Mouse (Mus musculus) erythroblast, adult 5-6 weeks (primary cell): ENCODE measurements around the gene Abcc10. TPM values are rescaled to one million over a fixed set of nuclear protein-coding genes. Genes with fewer than 3 reads are reported as not detected.

Experiments
- ATAC-seq: replicated peaks from 2 replicates; pipeline ENCODE4 v1.8.0; 2016; ENCODE audit warnings: moderate number of reproducible peaks, mild to moderate bottlenecking, moderate TSS enrichment, inconsistent platforms; ENCODE audit not compliant: poor library complexity, low FRiP score, severe bottlenecking
- total RNA-seq, 2 experiments: library from RNA; stranded (forward) in 1 of 2; stranded (reverse) in 1 of 2; fragments of 150-400 nt in 1 of 2; fragments of 200-764, 138-1000 nt in 1 of 2; gene quantifications; 2 replicates each; pipeline versions ENCODE4 v1.2.3 to v1.2.4; 2015 to 2017; ENCODE audit warnings: low replicate concordance in 2 of 2

Gene Abcc10
- total RNA-seq, 2 experiments from 2014 or later = 0.51 to 2.5 TPM

DNA sequence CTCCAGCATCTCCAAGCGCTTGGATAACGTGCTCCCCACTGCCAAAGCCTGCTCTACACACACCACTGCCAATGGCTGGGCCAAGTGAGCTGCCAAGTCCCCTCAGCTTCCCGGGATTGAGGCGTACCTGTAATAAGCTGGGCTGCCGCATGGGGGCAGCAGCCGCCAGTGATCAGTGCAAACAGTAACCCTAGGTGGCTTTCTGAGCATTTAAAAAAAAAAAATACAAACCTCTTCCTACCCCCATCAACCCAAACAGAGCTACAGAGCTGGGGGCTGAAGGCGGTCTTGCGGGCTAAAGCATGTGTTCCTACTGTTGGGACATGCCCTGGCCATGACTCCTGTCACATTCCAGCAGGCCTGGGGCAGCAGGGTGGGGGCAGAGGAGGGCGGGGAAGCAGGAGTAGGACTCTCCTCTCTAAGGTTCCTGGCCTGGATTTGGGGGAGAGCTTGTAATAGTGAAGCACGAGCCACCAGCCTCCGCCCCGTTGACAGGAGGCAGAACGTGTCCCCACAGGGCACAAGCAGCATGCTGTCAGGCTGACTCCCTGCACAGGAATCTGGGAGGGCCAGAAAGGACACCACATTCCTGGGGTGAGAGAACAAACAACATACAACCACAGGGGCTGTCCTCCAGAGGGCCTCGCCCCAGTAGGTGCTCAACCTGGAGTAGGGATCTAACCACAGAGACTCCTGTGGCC is 62.1 kb downstream of the Abcc10 start:
- peak; percentile 68 for ATAC-seq

DNA sequence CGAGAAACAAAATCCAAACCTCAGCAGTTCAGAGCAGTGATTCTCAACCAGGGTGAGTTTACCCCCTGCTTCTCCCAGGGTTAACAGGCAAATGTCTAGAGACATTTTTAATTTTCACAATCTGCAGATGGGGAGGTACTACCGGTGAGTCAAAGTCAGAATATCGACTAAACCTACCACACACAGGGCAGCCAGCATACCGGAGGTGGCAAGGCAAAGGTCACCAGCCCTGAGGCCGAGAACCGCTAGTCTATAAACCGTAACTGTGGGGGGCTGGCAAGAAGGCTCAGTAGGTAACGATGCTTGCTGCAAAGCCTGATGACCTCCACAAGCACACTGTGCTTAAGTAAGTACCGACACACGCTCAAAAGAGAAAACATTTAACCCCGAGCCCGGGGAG is 62.6 kb downstream of the Abcc10 start:
- no peak for ATAC-seq

DNA sequence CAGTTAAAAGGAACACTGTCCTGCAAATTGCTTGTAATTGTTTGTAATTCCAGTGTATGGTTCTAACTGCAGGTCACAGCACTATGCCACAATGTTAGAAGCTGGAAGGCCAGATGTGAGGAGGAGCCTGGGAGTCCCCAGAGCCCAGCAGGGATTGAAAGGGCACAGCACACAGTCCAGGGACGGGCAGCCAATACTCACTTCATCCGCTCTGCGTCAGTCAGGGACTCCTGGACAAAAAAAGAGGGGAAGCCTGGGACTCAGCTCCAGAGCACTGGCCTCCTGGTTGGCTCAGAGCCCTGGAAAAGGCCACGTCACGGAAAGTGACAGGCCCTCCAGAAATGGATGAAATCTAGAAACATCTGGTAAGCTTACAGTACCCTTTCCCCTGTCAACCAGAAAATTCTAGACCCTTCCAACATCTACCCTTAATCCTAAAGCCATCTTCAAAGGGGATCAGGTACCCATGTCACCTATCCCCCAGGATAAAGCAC is 65.9 kb downstream of the Abcc10 start:
- no peak for ATAC-seq

DNA sequence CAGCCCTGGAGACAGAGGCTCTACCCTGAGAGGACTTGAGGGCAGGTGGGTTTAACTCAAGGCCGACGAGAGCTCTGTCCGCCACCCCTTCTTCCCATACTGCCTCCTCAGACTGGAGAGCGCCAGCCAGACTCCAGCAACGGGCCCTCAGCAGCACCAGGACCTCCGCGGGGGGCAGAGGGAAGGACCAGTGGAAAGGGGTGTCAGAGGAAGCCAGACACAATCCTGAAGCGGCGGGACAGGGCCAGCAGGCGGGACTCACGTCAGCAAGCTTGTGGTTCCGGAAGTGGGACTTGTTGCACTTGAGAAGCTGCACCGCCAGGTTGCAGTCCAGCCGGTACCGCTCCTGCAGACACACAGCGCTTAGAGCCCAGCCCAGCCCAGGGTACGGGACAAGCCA is 68.5 kb downstream of the Abcc10 start:
- ATAC-seq = no peak

GRCm38 (mm10) chr17:46258279-46259053 is 69.7 kb downstream of the Abcc10 start:
- no peak for ATAC-seq

DNA sequence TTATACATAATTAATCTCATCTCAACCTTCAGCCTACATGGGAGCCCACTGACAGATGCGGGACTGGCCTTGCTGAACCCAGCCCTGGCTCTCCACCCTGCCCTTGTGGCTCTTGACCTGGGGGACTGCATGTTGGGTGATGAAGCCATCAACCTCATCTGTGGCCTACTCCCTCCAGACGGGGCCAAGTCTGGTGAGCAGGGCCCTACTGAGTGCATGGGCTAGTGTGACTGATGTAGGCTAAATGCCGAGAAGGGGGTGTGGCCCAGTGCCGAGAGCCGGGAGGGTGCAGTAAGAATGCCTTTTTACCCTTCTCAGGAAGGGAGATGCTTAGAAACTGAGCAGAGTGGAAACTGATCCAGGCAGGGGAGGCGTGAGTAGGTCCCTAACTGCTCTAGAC is 73.0 kb downstream of the Abcc10 start:
- ATAC-seq = no peak

- ATAC-seq = no peak
Observed at GRCm38 (mm10) chr17:46254106-46254505, 74.0 kb downstream of the Abcc10 start.

- ATAC-seq = peak; percentile 85
Observed at GRCm38 (mm10) chr17:46253452-46254084, 74.6 kb downstream of the Abcc10 start, which contains the start of gene Lrrc73. TSS of gene Lrrc73 (plus strand) at chr17:46253531.

Other genes with a start within 250 kb of the Abcc10 start
- gene Mrps18a, start 217.4 kb downstream of the Abcc10 start, total RNA-seq (2015; ENCODE audit: low replicate concordance) = 8.6 and 20.9 TPM in 2 replicates
- gene Mrps18a, start 217.4 kb downstream of the Abcc10 start, total RNA-seq (2017; ENCODE audit: low replicate concordance) = 3.6 and 21.0 TPM in 2 replicates
- gene Rsph9, start 184.1 kb downstream of the Abcc10 start, total RNA-seq (2015; ENCODE audit: low replicate concordance) = 2.1 TPM in 1 of 2 replicates, not detected in the other
- 0.42 and 7.3 TPM in 2 replicates for gene Rsph9, start 184.1 kb downstream of the Abcc10 start, total RNA-seq (2017; ENCODE audit: low replicate concordance)
- 33.0 and 66.5 TPM in 2 replicates for gene Mad2l1bp, start 174.8 kb downstream of the Abcc10 start, total RNA-seq (2015; ENCODE audit: low replicate concordance)
- 30.2 and 33.7 TPM in 2 replicates for gene Mad2l1bp, start 174.8 kb downstream of the Abcc10 start, total RNA-seq (2017; ENCODE audit: low replicate concordance)
- gene Gtpbp2, start 167.3 kb downstream of the Abcc10 start, total RNA-seq (2015; ENCODE audit: low replicate concordance) = 296 and 371 TPM in 2 replicates
- gene Gtpbp2, start 167.3 kb downstream of the Abcc10 start, total RNA-seq (2017; ENCODE audit: low replicate concordance) = 714 and 945 TPM in 2 replicates
- 4.6 and 4.8 TPM in 2 replicates for gene Polh, start 125.7 kb downstream of the Abcc10 start, total RNA-seq (2015; ENCODE audit: low replicate concordance)
- 14.9 and 17.8 TPM in 2 replicates for gene Polh, start 125.7 kb downstream of the Abcc10 start, total RNA-seq (2017; ENCODE audit: low replicate concordance)
- gene Xpo5, start 125.6 kb downstream of the Abcc10 start, total RNA-seq (2015; ENCODE audit: low replicate concordance) = 9.0 and 15.3 TPM in 2 replicates
- 11.7 and 14.9 TPM in 2 replicates for gene Xpo5, start 125.6 kb downstream of the Abcc10 start, total RNA-seq (2017; ENCODE audit: low replicate concordance)
- 14.8 and 18.8 TPM in 2 replicates for gene Polr1c, start 80.3 kb downstream of the Abcc10 start, total RNA-seq (2015; ENCODE audit: low replicate concordance)
- gene Polr1c, start 80.3 kb downstream of the Abcc10 start, total RNA-seq (2017; ENCODE audit: low replicate concordance) = 9.6 and 15.1 TPM in 2 replicates
- gene Yipf3, start 80.3 kb downstream of the Abcc10 start, total RNA-seq (2015; ENCODE audit: low replicate concordance) = 15.4 and 42.8 TPM in 2 replicates
- 22.7 and 29.7 TPM in 2 replicates for gene Yipf3, start 80.3 kb downstream of the Abcc10 start, total RNA-seq (2017; ENCODE audit: low replicate concordance)
- gene Lrrc73, start 74.8 kb downstream of the Abcc10 start, total RNA-seq (2015; ENCODE audit: low replicate concordance) = 0.42 TPM in 1 of 2 replicates, not detected in the other
- gene Lrrc73, start 74.8 kb downstream of the Abcc10 start, total RNA-seq (2017; ENCODE audit: low replicate concordance) = 0.42 and 1.4 TPM in 2 replicates
- 4.0 and 23.1 TPM in 2 replicates for gene Tjap1, start 45.3 kb downstream of the Abcc10 start, total RNA-seq (2015; ENCODE audit: low replicate concordance)
- gene Tjap1, start 45.3 kb downstream of the Abcc10 start, total RNA-seq (2017; ENCODE audit: low replicate concordance) = 12.3 and 28.2 TPM in 2 replicates
- gene Dlk2, start 30.9 kb downstream of the Abcc10 start, total RNA-seq (2015; ENCODE audit: low replicate concordance) = not detected in 2 replicates
- not detected in 2 replicates for gene Dlk2, start 30.9 kb downstream of the Abcc10 start, total RNA-seq (2017; ENCODE audit: low replicate concordance)
- gene Zfp318, start 55.4 kb upstream of the Abcc10 start, total RNA-seq (2015; ENCODE audit: low replicate concordance) = 3.6 and 5.6 TPM in 2 replicates
- gene Zfp318, start 55.4 kb upstream of the Abcc10 start, total RNA-seq (2017; ENCODE audit: low replicate concordance) = 3.9 and 4.7 TPM in 2 replicates
- not detected in 2 replicates for gene Crip3, start 100.6 kb upstream of the Abcc10 start, total RNA-seq (2015; ENCODE audit: low replicate concordance)
- not detected in 2 replicates for gene Crip3, start 100.6 kb upstream of the Abcc10 start, total RNA-seq (2017; ENCODE audit: low replicate concordance)
- gene Slc22a7, start 110.1 kb upstream of the Abcc10 start, total RNA-seq (2015; ENCODE audit: low replicate concordance) = not detected in 2 replicates
- gene Slc22a7, start 110.1 kb upstream of the Abcc10 start, total RNA-seq (2017; ENCODE audit: low replicate concordance) = not detected in 2 replicates
- not detected in 2 replicates for gene Ttbk1, start 159.3 kb upstream of the Abcc10 start, total RNA-seq (2015; ENCODE audit: low replicate concordance)
- gene Ttbk1, start 159.3 kb upstream of the Abcc10 start, total RNA-seq (2017; ENCODE audit: low replicate concordance) = not detected in 2 replicates
- gene Dnph1, start 168.4 kb upstream of the Abcc10 start, total RNA-seq (2015; ENCODE audit: low replicate concordance) = 2.7 and 3.3 TPM in 2 replicates
- 1.5 and 4.0 TPM in 2 replicates for gene Dnph1, start 168.4 kb upstream of the Abcc10 start, total RNA-seq (2017; ENCODE audit: low replicate concordance)
- gene Cul9, start 218.0 kb upstream of the Abcc10 start, total RNA-seq (2015; ENCODE audit: low replicate concordance) = 1.3 TPM in 1 of 2 replicates, not detected in the other
- gene Cul9, start 218.0 kb upstream of the Abcc10 start, total RNA-seq (2017; ENCODE audit: low replicate concordance) = 3.3 and 4.5 TPM in 2 replicates
- 7.3 and 11.5 TPM in 2 replicates for gene Srf, start 227.8 kb upstream of the Abcc10 start, total RNA-seq (2015; ENCODE audit: low replicate concordance)
- gene Srf, start 227.8 kb upstream of the Abcc10 start, total RNA-seq (2017; ENCODE audit: low replicate concordance) = 6.0 and 7.8 TPM in 2 replicates